Mouse (Mus musculus) megakaryocyte-erythroid progenitor cell, adult 5-6 weeks (primary cell): Measurements from ENCODE around the gene Cdc42ep5. TPM values are rescaled to one million over a fixed set of nuclear protein-coding genes. Genes with fewer than 3 reads are reported as not detected.
"Not testable (repeated sequence)": the region's sequence is repeated elsewhere in the genome, so short reads cannot be mapped to it uniquely, and the experiment has no call there.

ENCODE experiments used
- ATAC-seq: replicated peaks from 2 replicates; pipeline ENCODE4 v1.8.0; 2016; ENCODE audit warnings: mild to moderate bottlenecking, inconsistent platforms; ENCODE audit not compliant: severe bottlenecking, poor library complexity, low FRiP score, low TSS enrichment
- total RNA-seq, 2 experiments: library from RNA; stranded (forward) in 1 of 2; stranded (reverse) in 1 of 2; fragments of 200-1000, 215-1000 nt in 1 of 2; fragments of >200 nt in 1 of 2; fragmentation: Nextera tagmentation in 1 of 2; gene quantifications; 2 replicates each; pipeline ENCODE4 v1.2.3; 2014 to 2017

The Cdc42ep5 gene
- total RNA-seq (2014; fragmentation: Nextera tagmentation) (not detected in 2 replicates), total RNA-seq (2017) (not detected in 2 replicates)

DNA sequence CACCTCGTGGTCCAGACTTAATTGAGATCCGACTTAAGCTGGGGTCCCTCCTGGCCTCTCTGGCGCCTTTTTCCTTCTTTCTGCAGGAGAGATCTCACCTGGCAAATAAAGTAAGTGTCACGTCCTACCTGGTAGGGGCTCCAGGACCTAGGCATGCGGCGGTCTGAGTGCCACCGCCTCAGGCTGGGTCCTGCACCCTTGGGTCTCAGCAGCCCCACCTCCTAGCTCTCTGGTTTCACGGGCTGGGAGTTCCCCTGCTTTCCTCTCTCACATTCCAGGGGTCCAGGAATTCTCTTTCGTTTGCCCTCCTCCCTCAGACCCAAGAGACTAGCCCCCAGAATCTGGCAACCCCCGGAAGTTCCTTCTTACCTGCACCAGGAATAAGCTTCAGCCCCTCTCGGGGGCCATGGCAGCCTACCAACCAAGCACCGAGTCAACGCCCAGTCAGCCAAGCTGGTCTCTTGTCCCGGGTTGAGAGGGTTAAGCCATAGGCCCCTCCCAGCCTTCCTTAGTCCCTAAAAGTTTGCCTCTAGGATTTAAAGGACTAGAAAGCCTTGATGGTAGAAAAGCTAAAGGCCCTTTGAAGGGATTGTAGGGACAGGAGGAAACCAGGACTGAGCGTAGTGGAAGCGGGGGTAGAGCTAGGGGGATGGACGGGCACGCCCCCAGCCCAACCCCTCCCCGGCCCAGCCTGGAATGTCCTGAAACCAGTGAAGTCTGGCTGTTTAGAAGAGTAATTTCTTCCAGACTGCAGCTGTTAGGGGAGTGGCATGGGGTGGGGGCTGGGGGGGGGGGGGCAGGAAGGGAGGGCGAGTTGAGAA is at the start of gene Cdc42ep5:
Gene Cdc42ep5 (minus strand): TSS at position 771 of the 821 bp plus-strand sequence.
- ATAC-seq: 0 out of 2 replicates have a peak, but pooled peaks have one; percentile 22

DNA sequence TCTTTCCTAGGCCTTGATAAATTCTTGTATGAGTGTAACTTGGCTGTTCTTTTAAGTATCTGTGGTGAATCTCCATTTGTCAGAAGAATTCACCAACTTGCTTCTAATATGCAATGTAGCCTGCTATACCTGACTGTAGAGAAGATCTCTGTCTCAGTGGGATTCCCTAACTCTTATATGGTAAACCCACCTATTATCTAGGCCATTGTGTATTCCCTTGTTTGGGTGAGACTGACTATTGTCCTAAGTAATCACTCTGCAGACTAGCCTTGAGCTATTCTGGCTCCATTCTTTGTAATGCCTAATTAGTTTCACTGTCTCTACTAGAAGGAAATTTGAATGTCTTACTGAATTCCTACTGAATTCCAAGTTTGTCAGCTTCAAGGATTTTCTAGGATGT is 48.8 kb upstream of the Cdc42ep5 start:
- not testable (repeated sequence) for ATAC-seq

DNA sequence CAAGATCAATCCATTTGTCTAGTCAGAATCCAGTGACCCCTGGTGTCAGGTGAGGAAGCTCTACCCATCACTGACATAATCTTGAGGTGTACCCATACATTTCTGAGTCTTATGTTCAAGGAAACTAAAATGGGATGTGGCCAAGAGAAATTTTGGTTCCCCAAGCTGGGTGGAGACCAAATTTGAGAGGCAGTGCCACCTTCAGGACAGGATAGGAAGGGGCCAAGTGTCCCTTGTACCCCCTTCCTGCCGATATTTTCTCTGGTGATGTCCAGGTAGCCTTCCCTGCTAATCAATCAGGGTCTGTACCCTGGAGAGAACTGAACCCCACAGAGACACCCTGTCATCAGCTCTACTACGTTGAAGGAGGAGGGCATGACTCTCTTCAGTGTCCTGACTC is 44.0 kb upstream of the Cdc42ep5 start:
- ATAC-seq: no peak

DNA sequence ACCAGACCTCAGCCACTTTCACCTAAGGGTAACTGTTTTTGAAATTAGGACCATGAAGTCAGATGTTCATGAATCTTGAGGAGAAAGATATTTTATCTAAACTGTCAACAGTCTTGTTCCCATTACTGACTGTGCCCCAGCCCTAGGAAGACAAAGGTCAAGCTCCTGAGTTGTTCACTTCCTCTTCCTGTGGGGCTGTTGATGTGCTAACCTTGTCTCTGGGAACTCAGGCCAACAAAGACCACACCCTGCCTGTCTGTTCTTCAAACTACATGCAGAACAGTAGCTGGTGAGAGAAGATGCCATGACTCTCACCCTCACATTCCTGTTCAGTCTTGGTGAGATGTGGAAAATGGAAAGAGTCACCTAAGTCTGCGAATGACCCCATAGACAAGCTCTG is 42.5 kb upstream of the Cdc42ep5 start:
- no peak for ATAC-seq

DNA sequence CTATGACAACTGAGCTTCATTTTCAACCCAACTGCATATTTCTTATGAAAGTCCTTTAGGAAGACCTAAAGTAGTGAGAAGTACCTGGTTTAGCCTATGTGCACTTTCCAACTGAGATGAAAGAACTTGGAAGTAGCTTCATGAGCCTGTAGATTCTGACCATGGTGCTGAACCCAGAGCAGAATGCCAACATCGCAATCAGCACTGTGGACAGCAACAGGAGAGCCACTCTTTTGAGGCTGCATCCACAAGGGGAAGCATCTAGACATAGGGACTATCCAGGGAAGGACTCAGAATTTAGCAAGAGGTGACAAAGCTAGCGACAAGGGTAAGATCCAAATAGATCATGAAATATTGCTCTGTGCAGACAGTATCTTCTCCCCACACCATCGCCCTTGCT is 13.8 kb upstream of the Cdc42ep5 start:
- peak; percentile 67 for ATAC-seq

DNA sequence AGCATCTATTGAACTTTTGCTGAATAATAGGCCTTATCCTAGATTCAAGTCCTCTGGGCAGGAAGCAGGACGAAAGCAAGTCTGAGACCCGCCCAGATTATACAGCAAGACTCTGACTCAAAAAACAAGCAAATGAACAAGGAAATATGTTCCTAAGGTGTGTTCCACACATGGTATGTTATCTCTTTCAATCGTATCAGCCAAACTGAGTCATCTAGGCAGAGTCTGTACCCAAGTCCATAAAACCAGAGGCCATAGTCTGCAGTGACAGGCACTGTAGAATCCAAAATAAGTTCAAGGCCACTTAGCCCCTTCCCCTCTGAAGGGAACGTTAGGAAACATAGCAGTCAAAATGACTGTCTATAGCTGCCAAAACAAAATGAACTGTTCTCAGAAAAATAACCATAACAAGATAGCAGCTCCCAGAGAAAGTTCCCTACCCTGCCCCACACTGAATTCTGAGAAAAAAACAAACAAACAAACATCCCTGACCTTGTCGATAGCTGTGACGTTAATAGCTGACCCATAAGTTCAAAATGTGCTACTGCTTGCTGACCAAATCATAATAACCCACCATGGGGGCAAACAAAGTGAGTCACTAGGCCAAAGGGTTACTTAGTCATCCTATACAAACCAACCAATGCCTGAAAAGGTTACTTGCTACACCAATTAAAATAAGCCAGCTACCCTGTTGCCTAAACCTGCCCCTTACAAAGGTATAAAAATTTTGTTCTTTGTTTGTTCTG is 5.7 kb upstream of the Cdc42ep5 start:
- ATAC-seq: no peak

DNA sequence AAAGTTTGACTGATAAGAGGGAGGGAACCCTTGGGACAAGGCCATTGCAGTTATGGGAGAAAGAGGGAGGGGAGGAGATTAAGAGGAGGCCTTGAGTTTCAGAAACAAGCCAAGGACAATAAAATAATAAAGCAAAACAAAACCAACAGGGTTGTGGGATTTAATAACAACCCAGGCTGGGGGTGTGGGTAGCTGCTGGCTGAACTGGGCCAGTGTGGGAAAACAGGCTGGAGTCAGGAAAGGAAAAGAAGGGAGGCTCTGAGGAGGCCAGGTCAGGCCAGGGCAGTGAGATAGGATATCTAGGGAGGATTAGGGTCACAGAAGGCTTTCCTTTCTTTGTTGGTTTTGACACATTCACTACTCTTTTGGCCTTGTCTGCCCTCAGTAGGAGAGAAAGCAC is 2.4 kb upstream of the Cdc42ep5 start:
- no peak for ATAC-seq

DNA sequence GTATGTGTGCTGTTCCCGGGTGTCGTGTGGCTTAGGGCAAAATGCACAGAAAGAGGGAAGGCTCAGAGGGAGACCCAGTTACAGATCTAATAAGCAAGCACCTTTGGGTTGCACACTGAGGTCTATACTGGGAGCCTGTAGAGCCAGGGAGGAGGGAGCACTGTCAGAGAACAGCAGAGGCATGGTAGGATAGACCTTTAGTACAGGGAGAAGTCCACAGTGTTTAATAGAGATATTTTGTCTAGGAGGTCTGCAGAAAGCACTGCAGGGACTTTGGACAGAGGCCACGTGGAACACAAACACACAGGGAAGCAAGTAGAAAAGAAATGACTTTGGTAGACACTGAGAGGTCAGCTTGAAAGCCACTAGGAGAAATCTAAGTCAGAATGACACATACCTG is 626 bp upstream of the Cdc42ep5 start:
- ATAC-seq: no peak

DNA sequence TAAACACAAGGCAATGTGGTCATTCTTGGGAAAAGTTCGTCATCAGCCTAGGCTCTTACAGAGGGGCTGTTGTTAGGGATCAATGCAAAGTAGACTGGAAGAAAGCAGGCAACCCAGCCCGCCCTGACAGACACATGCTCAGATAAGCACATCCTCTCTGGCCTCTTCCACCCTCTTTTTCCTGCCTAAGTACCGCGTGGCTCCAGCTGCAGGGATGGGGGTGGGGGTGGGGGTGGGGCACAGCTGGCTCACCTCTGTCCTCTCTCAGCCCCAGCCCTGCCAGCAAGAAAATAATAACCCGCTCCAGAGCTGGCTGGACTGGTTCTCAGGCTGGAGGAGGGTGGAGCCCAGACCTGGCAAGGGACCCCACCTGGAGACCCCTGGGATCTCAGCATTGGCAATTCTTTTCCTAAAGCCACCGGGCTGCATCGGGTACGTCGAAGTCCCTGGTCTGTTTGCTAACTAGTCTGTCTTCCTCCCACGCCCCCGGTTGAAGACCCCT is 1.0 kb downstream of the Cdc42ep5 start:
- ATAC-seq: 0 out of 2 replicates have a peak, but pooled peaks have one; percentile 18

DNA sequence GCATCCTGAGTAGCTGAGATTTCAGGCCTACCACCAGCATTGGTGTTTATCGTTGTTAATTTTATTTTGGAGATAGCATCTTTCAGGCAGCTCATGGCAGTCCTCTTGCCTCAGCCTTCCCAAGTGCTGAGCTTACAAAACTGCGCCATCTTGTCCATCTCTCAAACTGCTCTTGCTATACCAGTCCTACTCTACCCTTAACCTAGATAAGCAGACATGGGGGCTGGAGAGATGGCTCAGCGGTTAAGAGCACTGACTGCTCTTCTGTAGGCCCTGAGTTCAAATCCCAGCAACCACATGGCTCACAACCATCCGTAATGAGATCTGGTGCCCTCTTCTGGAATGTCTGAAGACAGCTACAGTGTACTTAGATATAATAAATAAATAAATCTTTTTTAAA is 3.1 kb downstream of the Cdc42ep5 start:
- not testable (repeated sequence) for ATAC-seq

DNA sequence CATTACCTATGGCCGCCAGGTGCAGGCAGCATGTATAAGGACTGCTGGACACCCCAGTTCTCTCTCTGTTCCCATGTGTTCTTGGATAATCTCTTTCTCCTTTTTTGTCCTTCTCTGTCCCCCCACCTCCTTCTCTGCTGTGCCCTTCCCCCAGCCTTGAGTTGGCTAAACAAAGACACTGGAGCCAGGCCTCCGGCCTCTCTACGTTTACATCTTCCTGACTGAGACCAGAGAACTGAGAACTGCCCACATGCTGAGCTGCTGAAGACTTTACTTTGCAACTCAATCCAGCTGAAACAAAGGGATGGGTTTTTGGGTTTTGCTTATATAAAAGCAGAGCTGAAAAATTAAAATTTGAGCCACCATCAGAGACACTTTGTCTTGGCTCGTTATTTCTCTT is 9.7 kb downstream of the Cdc42ep5 start:
- ATAC-seq: no peak

DNA sequence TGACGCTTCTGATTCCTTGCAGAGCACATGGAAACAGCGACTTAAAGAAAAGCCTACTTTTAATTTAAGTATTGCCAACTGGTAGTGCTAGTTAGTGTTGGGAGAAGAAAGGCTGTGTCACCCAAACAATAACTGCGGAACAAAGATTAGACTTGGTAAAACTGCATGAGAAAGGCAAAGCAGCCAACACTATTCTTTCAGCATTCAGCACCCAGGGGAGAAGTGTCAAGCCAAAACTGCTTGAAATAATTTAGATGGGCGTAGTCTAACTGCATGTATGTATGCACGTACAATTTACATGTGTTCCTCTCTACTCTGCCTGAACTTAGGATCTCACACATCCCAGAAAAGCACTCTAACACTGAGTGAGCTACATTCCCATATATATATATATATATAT is 10.3 kb downstream of the Cdc42ep5 start:
- no peak for ATAC-seq

DNA sequence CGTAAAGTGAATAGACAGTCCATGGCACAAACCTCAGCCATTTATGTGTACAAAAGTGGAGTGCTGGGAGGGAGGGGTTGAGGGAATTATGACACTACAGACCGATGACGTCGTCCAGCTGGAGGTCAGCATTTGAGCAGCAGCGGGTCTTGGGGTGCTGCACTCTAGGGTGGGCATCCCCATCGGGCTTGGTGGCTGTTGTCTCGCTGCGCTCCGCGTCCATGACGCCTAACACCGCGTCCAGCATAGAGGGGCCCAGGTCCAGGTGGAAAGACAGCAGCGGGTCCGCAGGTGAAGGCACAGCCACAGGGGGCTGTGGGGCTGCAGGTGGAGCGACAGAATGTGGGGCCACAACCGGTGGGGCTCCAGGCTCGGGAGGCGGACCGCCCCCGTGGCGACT is 13.4 kb downstream of the Cdc42ep5 start:
- ATAC-seq: no peak

DNA sequence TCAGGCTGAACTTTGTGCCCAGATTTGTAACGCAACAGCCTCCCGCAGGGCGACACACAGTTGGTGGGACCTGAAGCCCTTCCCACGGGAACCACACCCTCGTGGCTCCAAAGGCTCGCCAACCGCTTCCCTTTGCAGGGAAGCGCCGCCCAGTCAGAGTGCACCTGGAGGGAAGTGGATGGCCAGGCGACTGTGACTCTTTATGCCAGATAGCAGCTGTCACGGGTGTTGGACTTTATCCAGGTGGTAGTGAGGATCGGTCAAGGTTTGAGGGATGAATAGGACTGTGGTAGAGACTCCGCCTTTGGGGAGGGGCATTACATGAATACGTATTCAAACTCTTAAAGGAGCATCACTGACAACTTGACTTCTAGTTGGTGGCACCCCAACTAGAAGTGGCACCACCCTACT is 13.8 kb downstream of the Cdc42ep5 start:
- ATAC-seq: peak; percentile 45

DNA sequence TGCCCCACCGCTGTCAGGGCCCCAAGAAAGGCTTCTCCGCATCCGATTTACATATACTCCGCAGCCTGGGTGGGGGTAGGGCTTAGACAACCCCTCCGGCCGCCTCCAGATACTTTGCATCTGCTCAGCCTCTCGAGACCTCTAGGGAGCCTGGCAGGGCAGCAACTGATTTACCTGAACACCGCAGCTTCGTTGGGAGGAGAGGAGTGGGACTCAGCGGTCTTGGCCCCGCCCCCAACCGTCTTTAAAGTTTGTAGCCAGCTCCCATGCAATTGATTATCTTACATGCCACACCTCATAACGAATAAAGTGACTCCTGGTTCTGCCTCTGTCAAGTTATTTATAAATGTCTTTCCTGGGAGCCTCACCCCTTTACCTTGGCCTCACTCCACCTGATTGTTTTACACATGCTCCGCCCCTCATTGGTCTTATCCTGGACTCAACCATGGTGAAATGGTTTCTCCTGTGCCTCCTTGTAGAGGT is 14.6 kb downstream of the Cdc42ep5 start, which contains the start of gene Leng9:
Gene Leng9 (minus strand): TSS at position 316 of the 483 bp plus-strand sequence.
- ATAC-seq: peak; percentile 26

DNA sequence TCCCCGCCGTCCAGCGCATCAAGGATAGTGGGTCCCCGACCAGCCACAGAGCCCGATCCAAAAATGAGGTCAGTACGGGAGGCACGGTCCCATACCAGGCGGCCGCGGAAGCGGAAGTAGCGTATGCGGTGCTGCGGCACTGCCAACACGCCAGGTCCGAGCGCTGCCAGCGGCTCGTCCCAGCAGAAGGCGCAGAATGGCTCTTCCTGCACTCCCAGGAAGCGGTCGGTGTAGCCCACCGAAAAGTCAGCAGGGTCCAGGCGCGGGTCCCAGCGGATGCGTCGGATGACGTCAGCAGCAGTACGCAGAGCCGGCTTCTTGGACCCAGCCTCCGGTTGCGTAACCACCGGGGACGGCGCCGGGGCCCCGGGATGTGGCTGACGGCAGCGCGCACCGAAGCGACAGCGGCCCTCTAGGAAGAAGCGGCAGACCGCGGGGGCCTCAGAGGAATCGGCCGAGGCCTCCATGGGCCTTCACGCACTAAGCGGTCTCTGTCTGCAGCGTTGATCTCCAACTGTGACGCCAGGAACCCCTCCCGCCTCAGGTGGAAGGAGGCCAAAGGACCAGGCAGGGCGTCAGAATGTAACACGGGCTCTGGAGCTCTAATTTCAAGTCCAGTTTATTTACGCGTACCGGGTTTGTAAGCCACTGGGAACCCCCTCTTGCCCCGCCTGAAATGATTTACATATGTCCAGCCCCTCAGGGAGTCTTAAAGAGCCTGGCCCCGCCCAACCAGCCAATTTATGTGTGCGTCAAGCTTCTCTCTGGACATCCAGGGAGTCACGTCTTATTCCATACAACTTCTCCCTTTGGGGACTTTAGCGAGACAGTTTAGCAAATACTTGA is 15.2 kb downstream of the Cdc42ep5 start:
- peak; percentile 56 for ATAC-seq

DNA sequence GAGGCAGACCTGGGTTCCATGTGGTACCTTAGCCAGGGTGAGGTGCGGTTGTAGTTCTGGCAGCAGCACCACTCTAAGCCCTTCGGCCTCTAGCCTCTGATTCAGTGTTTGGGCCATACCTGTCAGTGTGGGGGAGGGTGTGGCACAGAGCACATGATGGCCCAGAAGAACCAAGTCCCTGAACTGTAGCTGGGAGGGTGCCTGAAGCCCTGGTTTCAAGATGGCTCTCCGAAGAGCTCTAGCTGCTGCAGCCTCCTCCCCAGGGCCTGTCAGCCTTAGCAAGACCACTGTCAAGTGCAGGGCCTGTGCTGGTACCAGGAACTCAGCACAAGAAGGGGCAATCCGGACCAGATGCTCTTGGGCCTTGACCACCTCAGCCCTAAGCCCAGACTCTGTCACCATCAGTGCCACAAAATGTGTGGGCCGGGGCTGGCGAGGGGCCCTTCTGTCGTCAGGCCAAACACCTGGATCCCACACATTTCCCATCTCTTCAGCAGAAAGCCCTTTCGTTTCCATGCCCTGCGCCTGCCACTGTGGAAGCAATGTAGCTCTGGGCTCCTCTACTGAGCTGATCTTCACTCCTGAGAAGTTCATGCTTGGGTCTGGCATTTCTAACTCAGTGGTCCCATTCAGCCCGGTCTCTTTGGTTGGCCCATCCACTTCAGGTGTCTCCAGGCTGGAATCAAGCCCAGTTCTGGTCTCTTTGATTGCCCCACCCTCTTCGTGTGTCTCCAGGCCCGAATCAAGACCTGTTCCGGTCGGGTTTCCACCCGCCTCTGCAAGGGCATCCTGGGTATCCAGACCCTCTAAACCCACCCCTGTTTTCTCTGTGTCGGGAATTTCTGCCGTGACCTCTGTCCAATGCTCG is 16.1 kb downstream of the Cdc42ep5 start:
- peak; percentile 6; the same call in 1 of the 2 replicates for ATAC-seq

DNA sequence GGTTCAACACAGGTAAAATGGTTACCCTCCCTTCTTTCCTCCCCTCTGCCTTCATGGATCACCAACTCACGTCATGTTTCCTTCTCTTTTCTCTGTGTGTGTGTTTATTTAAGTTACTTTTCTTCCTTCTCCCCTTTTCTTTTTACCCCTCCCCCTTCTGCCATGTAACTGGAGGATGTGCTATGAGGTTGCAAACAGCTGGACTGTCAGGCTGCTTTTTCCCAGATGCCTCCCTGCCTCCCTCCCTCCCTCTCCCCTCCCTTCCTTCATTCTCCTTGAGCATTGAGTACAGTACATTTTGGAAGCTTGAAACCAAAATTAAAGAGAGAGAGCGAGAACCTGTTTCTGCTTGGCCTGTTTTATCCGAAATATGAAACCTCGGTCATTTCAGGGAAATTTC is 16.8 kb downstream of the Cdc42ep5 start:
- ATAC-seq: no peak
